Mouse (Mus musculus) stomach, postnatal 0 days (tissue): ENCODE data around the gene Hspa12a. TPM values are rescaled to one million over a fixed set of nuclear protein-coding genes. Genes with fewer than 3 reads are reported as not detected.

ENCODE experiments used
- ATAC-seq: fragments of 200-750 bp; cut with Nextera tagmentation; 2 replicates; pipeline ENCODE4 v1.8.0; 2017; ENCODE audit not compliant: low FRiP score, low TSS enrichment
- DNase-seq: peaks from one replicate; pipeline ENCODE4 v3.0.0-alpha.2; 2016; ENCODE audit warnings: low spot score
- H3K27ac ChIP-seq: fragments of 300-500 bp; sonication (generic); replicated peaks from 2 replicates; pipeline ENCODE4 v1.5.1; 2014; ENCODE audit warnings: mild to moderate bottlenecking, control low read depth
- H3K27me3 ChIP-seq: fragments of 300-500 bp; sonication (generic); 2 replicates; pipeline ENCODE4 v1.6.1; 2014; ENCODE audit warnings: low read length; ENCODE audit not compliant: control insufficient read depth, insufficient read depth
- H3K36me3 ChIP-seq: fragments of 300-500 bp; sonication (generic); 2 replicates; pipeline ENCODE4 v1.6.1; 2014; ENCODE audit warnings: low read length, mixed read lengths; ENCODE audit not compliant: control insufficient read depth, insufficient read depth
- H3K4me1 ChIP-seq: fragments of 300-500 bp; sonication (generic); replicated peaks from 2 replicates; pipeline ENCODE4 v1.6.1; 2014; ENCODE audit warnings: antibody characterized with exemption; ENCODE audit not compliant: control insufficient read depth, insufficient read depth
- H3K4me2 ChIP-seq: fragments of 300-500 bp; sonication (generic); replicated peaks from 2 replicates; pipeline ENCODE4 v1.6.1; 2014; ENCODE audit warnings: low read depth, mild to moderate bottlenecking, control low read depth, moderate library complexity
- H3K4me3 ChIP-seq: fragments of 300-500 bp; sonication (generic); 2 replicates; pipeline ENCODE4 v1.5.1; 2014; ENCODE audit warnings: low read depth, low read length, control low read depth
- H3K9ac ChIP-seq: fragments of 300-500 bp; sonication (generic); 2 replicates; pipeline ENCODE4 v1.6.1; 2014; ENCODE audit warnings: mild to moderate bottlenecking, low read length, control low read depth, mixed read lengths
- H3K9me3 ChIP-seq: fragments of 300-500 bp; sonication (generic); 2 replicates; pipeline ENCODE4 v1.6.1; 2016; ENCODE audit warnings: low read length; ENCODE audit not compliant: control insufficient read depth
- CTCF ChIP-seq: IDR thresholded peaks from 2 replicates; pipeline ENCODE4 v1.5.1; 2016; ENCODE audit warnings: antibody characterized with exemption, low read depth, mild to moderate bottlenecking, moderate library complexity
- EP300 ChIP-seq: optimal IDR thresholded peaks from 2 replicates; pipeline ENCODE3; 2016; ENCODE audit warnings: antibody characterized with exemption
- WGBS: fragments of 180-500 bp; shearing (Covaris S2); extraction: QIAGEN DNeasy Blood & Tissue Kit; methylation state at CpG from one replicate; pipeline ENCODE4 v1.1.7; 2014; 5-methylcytosine and 5-hydroxymethylcytosine counted together
- polyA plus RNA-seq: library from polyadenylated mRNA; unstranded; fragments of >200 nt; fragmentation: Nextera tagmentation; extraction: Ambion mirVana; gene quantifications from 2 replicates; pipeline ENCODE4 v1.2.1, GENCODE M21; 2015

The Hspa12a gene
- polyA plus RNA-seq, 1 experiment from 2014 or later, result 2.5 TPM

- Histone ChIP-seq H3K36me3 (no peaks in the 10 kb centered on the region), H3K27me3 (no peaks in the 10 kb centered on the region), H3K4me1 (no peaks in the 10 kb centered on the region), H3K4me3 (no peak overlapping the region), H3K4me2 (no peak overlapping the region), H3K27ac (no peak overlapping the region), H3K9ac (no peak overlapping the region), H3K9me3 (no peaks in the 10 kb centered on the region)
- DNase-seq, result no peak
- TF ChIP-seq CTCF (no peak), EP300 (no peak)
- no peak for ATAC-seq
- WGBS, result 83% methylated on average over 7 of the region's 7 CpGs
These were observed 113.3 kb downstream of the Hspa12a start for GRCm38 (mm10) chr19:58830182-58830581.

- ATAC-seq (no peak), DNase-seq (no peak)
- Histone ChIP-seq H3K27ac (no peak overlapping the region), H3K9ac (no peak overlapping the region), H3K27me3 (no peaks in the 10 kb centered on the region), H3K4me2 (no peak overlapping the region), H3K9me3 (no peaks in the 10 kb centered on the region), H3K4me1 (no peaks in the 10 kb centered on the region), H3K4me3 (no peak overlapping the region), H3K36me3 (no peaks in the 10 kb centered on the region)
- TF ChIP-seq EP300 (no peak), CTCF (no peak)
- WGBS, result 70% methylated on average over 5 of the region's 5 CpGs
These were observed 113.9 kb downstream of the Hspa12a start for GRCm38 (mm10) chr19:58829575-58829974.

GRCm38 (mm10) chr19:58827656-58828055 is 115.8 kb downstream of the Hspa12a start:
- Histone ChIP-seq H3K4me3 (no peak overlapping the region), H3K4me2 (no peak overlapping the region), H3K27ac (no peak overlapping the region), H3K9ac (no peak overlapping the region), H3K27me3 (no peaks in the 10 kb centered on the region), H3K36me3 (no peaks in the 10 kb centered on the region), H3K4me1 (no peaks in the 10 kb centered on the region), H3K9me3 (no peaks in the 10 kb centered on the region)
- ATAC-seq (no peak), DNase-seq (no peak)
- 63% methylated on average over 7 of the region's 7 CpGs for WGBS
- TF ChIP-seq CTCF (no peak; the same call in 1 of the 2 replicates), EP300 (no peak)

- Histone ChIP-seq H3K27ac (no peak overlapping the region), H3K27me3 (no peaks in the 10 kb centered on the region), H3K4me1 (no peaks in the 10 kb centered on the region), H3K36me3 (no peaks in the 10 kb centered on the region), H3K9ac (no peak overlapping the region), H3K4me3 (no peak overlapping the region), H3K4me2 (no peak overlapping the region), H3K9me3 (no peaks in the 10 kb centered on the region)
- TF ChIP-seq CTCF (no peak), EP300 (no peak)
- ATAC-seq (no peak), DNase-seq (no peak)
- WGBS, result 50% methylated on average over 1 of the region's 1 CpGs
These were observed 119.1 kb downstream of the Hspa12a start for GRCm38 (mm10) chr19:58824316-58824715.

GRCm38 (mm10) chr19:58823301-58823700 is 120.2 kb downstream of the Hspa12a start:
- no peaks in the 10 kb centered on the region for H3K9me3 ChIP-seq
- H3K9ac ChIP-seq, result no peak overlapping the region
- no peaks in the 10 kb centered on the region for H3K4me1 ChIP-seq
- 76% methylated on average over 3 of the region's 3 CpGs for WGBS
- DNase-seq, result no peak
- H3K4me3 ChIP-seq, result no peak overlapping the region
- H3K4me2 ChIP-seq, result no peak overlapping the region
- no peaks in the 10 kb centered on the region for H3K27me3 ChIP-seq
- no peak overlapping the region for H3K27ac ChIP-seq
- TF ChIP-seq CTCF, result no peak
- TF ChIP-seq EP300, result no peak
- no peak for ATAC-seq
- H3K36me3 ChIP-seq, result no peaks in the 10 kb centered on the region

GRCm38 (mm10) chr19:58822454-58823200 is 120.8 kb downstream of the Hspa12a start:
- DNase-seq (no peak), ATAC-seq (no peak)
- H3K9ac ChIP-seq, result no peak overlapping the region
- H3K4me1 ChIP-seq, result no peaks in the 10 kb centered on the region
- H3K27me3 ChIP-seq, result no peaks in the 10 kb centered on the region
- no peaks in the 10 kb centered on the region for H3K9me3 ChIP-seq
- no peaks in the 10 kb centered on the region for H3K36me3 ChIP-seq
- TF ChIP-seq CTCF, result no peak
- no peak for TF ChIP-seq EP300
- H3K4me2 ChIP-seq, result no peak overlapping the region
- no peak overlapping the region for H3K27ac ChIP-seq
- 68% methylated on average over 20 of the region's 20 CpGs for WGBS
- H3K4me3 ChIP-seq, result no peak overlapping the region
